Mouse (Mus musculus) kidney, postnatal 4 days (tissue): Measurements from ENCODE around the gene Stard13.

Experiments
- DNase-seq, 2 experiments: peaks; one replicate each; pipeline ENCODE4 v3.0.0; 2021; ENCODE audit warnings: mixed read lengths in 2 of 2

The Stard13 gene

DNA sequence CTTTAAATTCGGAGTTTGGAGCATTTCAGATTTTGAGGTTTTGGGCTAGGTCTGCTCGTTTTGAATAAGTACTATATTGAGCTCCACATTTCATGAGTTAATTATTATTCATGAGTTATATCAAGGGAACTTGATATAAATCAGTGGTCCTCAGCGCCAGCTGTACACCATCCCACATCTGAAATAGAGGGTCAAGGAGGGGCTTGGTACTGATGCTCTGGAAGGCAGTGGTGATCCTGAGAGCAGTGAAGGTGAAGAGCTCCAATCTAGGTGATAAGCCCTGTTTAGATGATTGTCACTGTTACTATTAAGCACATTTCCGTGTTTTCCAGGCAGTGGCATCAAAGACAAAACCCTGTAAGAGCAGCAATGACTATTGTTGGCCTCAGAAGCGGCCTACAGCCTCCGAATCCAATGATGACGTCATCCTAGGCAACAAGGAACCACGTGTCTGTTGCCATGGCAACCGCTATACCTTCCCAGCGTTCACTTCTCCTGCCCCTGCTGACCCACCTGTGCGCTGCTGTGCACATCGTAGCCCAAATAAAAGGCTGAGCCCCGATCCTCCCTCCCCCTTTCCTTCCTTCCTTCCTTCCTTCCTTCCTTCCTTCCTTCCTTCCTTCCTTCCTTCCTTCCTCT is 5.2 kb downstream of the Stard13 start:
- DNase-seq, result no peak

- no peak for DNase-seq
These were observed 9.8 kb downstream of the Stard13 start for GRCm38 (mm10) chr5:151223696-151224366.

- DNase-seq, result no peak
These were observed 10.8 kb downstream of the Stard13 start for GRCm38 (mm10) chr5:151222791-151223190.

DNA sequence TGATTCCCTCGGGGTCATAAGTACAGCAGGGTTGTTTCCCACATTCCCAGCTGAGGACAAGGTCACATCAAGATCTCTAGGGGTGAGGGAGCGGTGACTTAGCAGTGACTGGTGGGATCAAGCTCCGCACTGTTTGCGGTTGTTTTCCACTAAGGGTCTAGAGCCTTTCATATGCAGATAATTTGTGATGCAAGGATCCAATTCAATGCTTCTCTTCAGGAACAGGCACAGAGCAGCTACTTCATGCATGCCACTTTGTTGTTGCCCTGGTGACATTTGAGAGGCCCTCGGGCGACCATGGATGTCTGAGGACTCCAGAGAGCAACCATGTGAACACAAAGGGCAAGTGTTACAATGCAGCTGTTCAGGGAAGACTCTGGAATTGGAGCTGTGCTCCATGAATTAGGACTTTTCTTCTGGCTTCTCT is 14.9 kb downstream of the Stard13 start:
- peak; percentile 24 to 54 for DNase-seq

DNA sequence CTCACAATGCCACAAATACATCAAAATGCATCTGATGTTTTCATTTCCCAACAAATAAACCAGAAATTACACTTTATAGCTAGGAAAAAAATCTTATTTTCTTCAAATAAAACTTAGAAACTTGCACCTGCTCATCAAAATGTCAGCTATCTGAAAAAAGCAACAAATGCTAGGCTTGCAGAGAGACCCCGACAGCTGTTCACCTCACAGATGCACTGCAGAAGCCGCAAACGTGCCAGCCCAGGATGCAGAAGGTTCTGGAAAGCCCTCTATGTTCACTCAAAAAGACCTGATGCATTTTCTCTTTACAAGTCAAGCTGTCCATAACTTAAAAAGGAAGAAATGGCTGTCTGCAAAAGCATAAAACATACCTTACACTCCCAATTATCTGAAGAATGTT is 20.5 kb downstream of the Stard13 start:
- no peak for DNase-seq

DNA sequence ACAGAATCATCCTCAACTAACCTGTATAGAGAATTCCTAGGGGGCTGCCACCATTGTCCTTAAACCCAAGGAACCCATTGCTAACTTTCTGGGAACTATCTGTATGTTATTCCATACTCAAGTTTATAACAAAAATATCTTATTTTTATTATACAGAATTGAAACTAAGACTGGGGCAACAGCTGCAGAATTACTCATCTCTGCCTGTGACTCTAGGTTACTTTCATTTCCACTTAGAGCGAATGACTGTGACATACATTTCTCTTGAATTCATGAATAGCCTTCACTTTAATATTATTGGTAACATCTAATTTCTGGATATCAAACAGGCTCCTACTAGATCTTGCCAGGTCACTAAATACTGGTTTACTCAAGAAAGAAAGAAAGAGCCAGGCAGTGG is 22.8 kb downstream of the Stard13 start:
- no peak for DNase-seq

- no peak for DNase-seq
These were observed 23.6 kb downstream of the Stard13 start for GRCm38 (mm10) chr5:151210060-151210459.

DNA sequence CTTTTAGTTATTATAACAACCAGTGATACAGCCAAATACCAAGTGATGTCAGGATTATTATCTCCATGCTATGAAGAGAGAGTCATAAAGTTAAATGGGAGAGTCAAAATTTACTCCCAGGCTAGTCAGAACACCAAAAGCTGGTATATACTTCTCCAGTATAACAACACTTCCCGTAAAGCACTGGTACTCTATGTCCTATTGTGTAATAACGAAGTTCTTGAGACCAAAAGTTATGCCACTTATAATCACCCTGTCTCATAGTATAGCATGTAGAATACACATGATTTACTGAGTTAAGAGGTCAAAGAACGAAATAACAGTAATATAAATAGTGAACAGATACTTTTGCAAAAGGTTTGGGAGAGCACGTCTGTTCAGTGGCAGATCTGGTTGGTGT is 28.6 kb downstream of the Stard13 start:
- DNase-seq, result no peak

GRCm38 (mm10) chr5:151202925-151203324 is 30.7 kb downstream of the Stard13 start:
- no peak for DNase-seq

DNA sequence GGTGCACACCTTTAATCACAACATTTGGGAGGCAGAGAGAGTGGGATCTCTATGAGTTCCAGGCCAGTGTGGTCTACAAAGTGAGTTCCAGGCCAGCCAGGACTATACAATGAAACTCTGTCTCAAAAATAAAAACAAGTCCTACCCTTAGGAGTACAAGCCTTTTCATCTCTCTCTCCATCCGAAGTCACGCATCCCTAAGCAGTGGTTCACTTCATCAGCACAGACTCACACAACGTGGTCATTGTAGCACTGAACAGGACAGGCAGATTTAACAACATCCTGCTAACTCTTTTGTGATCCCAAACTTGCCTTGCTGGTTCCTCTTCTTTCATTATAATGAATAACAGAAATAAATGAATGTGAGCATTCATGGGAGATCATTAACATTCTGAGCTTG is 32.4 kb downstream of the Stard13 start:
- no peak for DNase-seq

DNA sequence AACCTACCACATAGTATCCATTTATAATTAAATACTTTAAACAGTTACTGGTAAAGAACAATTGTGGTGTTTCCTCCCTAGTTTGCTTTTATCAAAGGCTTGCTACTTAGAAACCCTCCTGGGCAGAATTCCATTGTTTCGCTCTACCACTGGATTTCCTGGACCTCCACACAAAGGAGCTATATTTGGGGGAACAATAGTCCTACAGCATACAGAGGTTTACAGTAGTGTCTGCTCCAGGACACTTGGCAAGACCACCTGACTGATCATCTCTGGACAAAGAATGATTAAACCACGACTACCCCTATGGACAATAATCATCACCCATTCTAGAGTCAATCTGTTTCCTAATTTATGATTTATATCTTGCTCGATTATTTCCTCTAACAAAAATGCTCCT is 34.4 kb downstream of the Stard13 start:
- DNase-seq, result no peak

GRCm38 (mm10) chr5:151196603-151197272 is 36.9 kb downstream of the Stard13 start:
- DNase-seq, result no peak

GRCm38 (mm10) chr5:151193885-151194520 is 39.6 kb downstream of the Stard13 start:
- DNase-seq, result no peak

DNA sequence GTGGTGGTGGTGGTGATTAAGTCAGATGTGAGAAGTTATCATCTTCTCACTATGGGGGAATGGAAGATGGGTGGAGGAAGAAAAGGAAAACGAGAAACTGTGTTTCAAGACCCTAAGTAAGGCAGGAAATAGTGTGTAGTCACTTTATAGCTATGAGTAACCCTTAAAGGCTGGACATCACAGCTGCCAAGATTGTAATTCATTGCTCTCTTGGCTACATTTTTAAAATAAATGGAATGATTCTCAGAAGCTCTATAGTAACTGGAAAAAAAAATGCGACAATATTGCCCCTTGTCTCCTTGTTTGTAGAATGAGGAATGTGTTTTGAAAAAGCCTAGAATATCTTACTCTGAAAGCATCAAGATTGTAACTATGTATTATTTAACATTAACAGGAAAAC is 41.4 kb downstream of the Stard13 start:
- DNase-seq, result no peak

- peak in 1 of 2 experiments; percentile 24 for DNase-seq
These were observed 42.9 kb downstream of the Stard13 start for GRCm38 (mm10) chr5:151190764-151191163.

DNA sequence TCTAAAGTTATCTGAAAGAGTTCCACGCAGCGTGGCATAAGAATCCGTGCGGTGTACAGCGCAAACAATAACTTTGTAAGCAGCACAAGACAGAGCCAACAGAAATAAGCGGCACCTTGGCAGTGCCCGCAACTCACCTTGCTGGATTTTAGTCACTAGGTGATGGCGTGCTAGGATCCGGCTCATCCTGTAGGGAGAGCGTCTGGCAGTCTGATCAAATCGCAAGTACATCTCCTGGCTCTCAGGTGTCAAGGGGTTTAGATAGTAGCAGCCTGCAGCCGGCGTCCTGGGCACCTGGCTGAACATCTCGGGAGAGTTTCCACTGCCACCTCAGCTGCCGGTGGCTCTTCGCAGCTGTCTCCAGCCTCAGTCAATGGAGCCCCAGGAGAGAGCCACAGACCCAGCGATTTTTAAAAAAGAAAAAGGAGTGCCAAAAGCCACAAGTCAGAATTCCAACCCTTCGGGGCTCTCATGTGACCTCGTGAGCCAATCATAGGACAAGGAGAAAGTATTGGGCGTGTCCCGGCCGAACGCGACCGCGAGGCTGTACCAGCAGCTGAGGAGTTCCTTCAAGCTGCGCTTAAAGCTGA is 43.8 kb downstream of the Stard13 start:
- DNase-seq, result peak; percentile 72 to 84

DNA sequence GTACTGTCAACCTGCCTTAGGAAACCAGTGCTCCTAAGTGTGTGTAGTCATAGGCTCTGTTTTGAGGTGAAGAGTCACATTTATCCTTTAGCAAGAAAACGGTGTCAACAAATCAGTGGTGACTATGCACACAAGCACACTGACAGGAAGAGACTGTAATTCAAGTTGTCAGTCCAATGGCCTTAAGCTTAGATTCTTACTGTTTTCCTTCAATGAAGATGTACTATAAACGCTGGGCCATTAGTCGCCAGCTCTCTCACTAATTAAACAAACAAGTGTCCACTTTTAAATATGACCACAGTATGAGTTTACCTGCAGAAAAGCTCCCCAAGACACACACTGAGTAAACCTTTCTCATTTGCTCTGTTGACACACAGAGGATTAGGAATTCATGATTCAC is 44.3 kb downstream of the Stard13 start:
- DNase-seq, result no peak

GRCm38 (mm10) chr5:151188659-151189058 is 45.0 kb downstream of the Stard13 start:
- DNase-seq, result no peak

- DNase-seq, result no peak
These were observed 46.3 kb downstream of the Stard13 start for GRCm38 (mm10) chr5:151187336-151187735.

DNA sequence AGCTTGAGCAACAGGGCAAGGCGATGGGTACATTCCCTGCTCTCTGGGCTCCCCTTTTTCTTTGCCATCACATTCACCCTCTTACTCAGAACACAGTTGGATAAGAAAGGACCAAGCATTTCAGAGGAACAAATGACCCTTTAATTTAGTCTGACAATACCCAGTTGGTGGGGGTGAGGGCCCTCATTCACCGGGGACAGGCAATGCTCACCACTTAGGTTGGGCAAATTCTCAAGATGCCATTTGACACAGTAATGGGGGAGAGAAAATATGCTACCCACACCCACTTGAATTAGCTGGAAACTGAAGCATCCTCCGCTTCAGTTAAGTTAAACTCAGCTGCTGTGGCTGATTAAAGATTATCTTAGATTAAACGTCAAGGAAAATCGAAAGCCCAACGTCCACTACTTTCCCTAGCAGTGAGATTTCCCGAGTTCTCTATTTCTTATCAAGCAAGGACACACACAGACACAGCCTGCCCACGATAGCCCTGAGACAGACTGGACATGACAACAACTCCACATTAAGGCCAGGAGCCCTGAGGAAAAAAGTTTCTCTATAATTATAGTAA is 48.3 kb downstream of the Stard13 start:
- DNase-seq, result no peak

GRCm38 (mm10) chr5:151183656-151184240 is 49.9 kb downstream of the Stard13 start:
- DNase-seq, result no peak

DNA sequence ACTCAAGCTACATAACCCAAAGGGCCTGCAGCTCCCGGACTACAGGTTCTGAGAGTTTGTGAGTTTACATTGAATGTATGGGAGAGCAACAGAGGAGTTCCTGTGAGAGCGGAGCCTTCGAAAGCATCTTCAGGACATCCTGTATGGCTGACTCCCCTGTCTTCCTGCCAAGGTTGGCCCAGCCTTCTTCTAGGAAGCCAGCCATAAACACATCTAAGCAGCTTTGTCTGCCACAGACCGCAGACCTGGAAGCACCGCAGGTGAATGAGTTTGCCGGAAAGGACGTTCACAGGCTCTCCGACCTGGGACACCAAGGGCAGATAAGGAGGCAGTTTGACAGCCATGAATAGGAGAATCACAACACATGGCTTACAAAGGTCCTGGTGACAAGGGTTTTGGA is 52.3 kb downstream of the Stard13 start:
- DNase-seq, result no peak
